Mouse (Mus musculus): ENCODE results near the gene Arvcf.

DNA sequence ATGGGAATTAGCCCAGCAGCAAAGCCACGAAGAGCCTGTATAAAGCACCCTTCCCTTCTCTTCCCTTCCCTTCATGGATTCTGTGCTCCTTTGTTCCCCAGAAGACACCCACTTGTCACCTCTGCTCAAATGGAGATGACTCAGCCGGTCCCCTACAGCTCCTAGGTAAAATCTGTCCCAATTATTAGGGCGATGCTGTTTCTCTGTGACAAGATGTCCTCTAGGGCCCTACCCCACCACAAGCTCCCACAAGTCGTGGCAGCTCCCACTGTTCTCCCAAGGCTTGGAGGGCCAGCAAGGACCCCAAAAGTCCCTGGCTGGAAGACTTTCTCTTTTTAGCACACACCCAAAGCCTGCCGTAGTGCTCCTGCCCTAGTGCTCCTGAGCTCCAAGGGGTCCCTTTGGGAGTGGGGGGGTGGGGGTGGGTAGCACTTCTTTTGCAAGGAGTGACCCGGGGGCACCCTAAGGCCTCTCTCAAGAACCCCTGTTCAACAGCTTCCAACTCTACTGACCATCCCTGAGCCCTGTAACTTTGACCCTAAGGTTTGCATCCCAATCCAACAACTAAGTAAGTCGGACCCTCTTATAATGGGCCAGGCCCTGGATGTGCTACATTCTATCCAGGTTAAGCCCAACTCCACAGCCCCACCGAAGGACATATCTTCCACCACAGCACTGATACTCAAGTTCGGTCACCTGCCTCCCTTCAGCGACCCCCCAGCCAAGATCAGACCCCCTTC lies 77.7 kb downstream of the Arvcf start:
- TF ChIP-seq POLR2A (IDR thresholded peaks at IDR 0.05; ENCODE audit: borderline replicate concordance, insufficient read depth, low read length) (no peak), CTCF (IDR thresholded peaks at IDR 0.05; ENCODE audit: borderline replicate concordance, insufficient read depth, low read depth, low read length) (no peak)
